Mouse (Mus musculus) c-Kit-positive CD71-positive TER-119-negative erythroid progenitor cells, embryonic 14.5 days (primary cell): ENCODE data around the gene Ush1g.

ENCODE experiments used
- DNase-seq: peaks from one replicate; pipeline ENCODE4 v3.0.0-alpha.2; 2013; ENCODE audit warnings: low read depth

Ush1g gene

GRCm38 (mm10) chr11:115334531-115334930 is 12.7 kb upstream of the Ush1g start, which contains the start of gene Otop3:
Otop3 (plus strand) TSS chr11:115334731.
- no peak for DNase-seq

GRCm38 (mm10) chr11:115329339-115329738 is 7.5 kb upstream of the Ush1g start:
- no peak for DNase-seq

DNA sequence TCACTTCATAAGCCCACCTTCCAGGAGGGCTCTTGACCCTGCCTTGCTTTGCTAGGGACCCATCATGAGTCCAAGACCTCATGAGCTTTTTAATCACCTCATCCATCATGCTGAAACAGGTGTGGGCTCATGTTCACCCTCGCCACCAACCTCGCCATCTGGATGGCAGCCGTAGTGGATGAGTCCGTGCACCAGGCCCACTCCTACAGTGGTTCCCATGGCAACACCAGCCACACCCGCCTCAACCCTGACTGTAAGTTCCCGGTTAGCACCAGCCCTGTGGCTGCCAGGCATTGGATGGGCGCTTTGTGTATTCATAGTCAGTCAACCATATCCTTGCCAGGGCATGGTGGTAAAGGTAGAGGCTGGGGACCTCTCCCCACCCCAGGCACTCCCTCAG is 4.9 kb upstream of the Ush1g start:
- no peak for DNase-seq

- no peak for DNase-seq
Observed at GRCm38 (mm10) chr11:115323354-115323753, 1.5 kb upstream of the Ush1g start.

GRCm38 (mm10) chr11:115319704-115320383 is 2.0 kb downstream of the Ush1g start:
- no peak for DNase-seq

DNA sequence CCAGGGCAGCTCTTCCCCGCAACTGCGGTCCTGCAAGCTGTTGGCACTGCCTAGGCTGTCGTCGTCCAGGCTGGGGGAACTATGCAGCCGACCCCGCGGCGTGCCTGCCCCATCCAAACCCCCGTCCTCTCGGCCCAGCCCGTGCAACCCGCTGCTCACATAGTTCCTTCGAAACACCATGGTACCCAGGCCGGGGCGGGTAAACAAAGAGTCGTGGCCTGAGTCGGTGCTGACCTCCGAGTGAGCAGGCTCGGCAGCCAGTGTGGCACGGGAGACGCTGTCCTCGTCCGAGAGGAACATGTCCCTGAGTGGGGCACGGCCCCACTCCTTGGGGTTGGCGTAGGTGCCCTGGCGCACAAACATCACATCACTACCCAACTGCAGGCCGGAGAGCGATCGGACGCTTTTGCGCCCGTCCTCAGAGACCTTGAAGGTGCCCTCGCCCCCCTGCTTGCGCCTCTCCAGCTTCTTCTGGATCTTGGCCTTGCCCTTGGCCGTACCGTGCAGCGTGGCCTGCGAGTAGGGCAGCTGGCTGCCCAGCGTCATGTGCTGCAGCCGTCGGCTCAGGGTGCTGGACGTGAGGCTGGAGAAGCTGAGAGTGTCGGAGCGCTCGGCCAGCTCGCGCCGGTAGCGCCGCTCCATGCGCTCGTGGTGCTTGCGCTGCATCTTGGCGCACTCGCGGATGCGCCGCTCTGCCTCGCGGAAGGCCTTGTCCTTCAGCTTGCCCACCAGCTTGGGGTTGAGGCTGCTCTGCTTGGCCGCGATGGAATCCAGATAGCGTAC is 3.4 kb downstream of the Ush1g start:
- DNase-seq: no peak

DNA sequence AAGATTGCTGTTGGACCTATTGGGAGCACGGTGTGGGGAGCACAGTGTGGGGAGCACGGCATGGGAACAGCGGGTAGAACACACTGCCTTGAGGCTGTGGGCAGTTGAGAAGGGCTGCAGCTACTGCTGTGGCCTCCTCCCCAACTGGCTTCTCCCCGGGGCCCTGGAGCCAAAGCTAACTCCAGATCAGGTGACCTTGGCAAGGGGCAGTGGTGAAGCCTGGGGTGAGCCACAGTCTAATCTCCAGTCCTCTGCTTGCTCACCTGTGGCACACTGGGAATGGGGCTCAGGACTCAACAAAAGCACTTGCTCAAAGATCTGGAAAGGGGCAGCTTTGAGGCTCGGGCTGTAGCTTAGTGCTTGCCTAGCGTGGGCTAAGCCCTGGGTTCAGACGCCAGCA is 4.6 kb downstream of the Ush1g start:
- DNase-seq: no peak

DNA sequence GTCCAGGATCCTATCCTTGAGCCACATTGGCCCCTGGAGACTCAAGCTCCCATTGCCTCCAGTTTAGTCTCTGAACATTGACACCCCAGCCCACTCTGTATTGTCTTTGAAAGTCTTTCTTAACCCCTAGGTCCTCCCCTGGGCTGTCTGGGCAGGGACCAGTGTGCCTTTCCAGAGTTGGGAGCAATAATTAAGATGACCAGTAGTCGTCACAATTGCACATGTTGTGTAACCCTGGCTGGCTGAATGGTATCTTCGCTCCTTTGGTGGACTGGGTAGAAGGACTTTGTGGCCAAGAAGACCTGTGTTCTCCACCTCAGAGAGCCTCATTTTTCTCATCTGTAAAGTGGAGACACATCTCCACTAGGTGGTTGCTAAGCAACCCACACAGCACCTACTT is 7.6 kb downstream of the Ush1g start:
- no peak for DNase-seq

DNA sequence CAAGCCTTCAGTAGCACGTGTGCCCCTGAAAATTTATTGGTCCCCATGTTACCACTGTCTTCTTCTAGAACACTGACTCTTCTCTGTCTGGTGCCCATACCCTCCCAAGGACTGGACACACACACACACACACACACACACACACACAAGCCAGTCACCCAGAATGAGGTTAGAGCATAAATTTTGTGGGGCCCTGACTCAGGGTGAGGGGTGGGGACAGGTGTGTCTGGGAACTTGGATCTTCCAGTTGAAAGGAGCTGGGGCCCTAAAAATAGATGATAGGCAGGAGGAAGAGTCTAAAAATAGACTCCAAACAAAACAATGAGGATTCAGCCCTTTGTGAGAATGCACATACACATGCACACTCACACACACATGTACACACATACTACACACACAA is 13.1 kb downstream of the Ush1g start:
- DNase-seq: no peak

DNA sequence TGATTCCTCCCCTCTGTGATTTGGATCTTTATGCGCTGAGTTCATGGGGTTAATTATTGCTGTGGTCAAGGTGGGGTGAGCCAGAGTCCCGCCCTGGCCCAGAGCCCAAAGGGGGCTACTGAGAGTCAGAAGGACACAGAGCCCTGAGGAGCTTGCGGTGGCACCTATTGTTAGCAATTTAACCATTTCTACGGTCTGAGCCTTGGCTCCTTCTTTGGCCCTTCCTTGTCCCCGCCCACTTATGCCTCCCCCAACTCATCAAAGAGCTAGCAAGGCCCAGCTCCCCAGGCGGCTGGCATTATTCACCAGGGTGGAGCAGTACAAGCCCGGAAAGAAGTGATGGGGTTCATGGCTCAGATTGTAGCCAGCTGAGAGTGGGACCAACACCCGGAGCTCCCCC is 15.0 kb downstream of the Ush1g start, which contains the start of gene Otop2:
Gene Otop2 (plus strand): TSS at position 301 of the 400 bp plus-strand sequence.
- no peak for DNase-seq

- no peak for DNase-seq
Observed at GRCm38 (mm10) chr11:115303167-115303566, 18.7 kb downstream of the Ush1g start.

DNA sequence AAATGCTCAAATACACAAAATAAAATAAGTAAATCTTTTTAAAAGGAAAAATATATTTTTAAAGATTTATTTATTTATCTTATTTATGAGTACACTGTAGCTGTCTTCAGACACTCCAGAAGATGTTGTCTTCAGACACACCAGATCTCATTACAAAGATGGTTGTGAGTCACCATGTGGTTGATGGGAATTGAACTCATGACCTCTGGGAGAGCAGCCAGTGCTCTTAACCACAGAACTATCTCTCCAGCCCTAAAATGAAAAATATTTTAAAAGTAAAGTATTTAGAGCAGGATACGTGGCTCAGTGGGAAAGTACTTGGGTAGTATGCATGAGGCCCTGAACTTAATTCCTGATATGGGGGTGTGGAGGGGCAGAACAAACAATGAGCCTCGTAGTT is 20.5 kb downstream of the Ush1g start:
- no peak for DNase-seq

- DNase-seq: no peak
Observed at GRCm38 (mm10) chr11:115300745-115301144, 21.1 kb downstream of the Ush1g start.

DNA sequence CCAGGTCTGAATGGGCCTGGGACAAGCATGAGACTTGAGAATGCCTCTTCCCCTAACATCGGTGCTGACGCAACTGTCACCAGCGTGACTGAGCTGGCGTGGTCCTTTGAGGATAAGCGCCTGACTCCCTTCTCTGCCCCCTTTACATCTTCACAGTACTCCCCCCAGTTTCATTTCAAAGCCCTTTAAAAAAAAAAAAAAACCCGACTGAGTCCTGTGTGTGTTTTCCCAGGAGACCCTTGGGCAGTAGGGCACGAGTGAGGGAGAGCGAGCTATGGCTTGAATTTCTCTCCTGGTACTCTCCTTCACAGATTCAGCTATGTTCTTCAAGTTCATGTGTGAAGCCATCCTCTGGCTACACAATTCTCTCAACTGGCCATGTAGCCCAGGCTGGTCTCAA is 23.7 kb downstream of the Ush1g start:
- no peak for DNase-seq

DNA sequence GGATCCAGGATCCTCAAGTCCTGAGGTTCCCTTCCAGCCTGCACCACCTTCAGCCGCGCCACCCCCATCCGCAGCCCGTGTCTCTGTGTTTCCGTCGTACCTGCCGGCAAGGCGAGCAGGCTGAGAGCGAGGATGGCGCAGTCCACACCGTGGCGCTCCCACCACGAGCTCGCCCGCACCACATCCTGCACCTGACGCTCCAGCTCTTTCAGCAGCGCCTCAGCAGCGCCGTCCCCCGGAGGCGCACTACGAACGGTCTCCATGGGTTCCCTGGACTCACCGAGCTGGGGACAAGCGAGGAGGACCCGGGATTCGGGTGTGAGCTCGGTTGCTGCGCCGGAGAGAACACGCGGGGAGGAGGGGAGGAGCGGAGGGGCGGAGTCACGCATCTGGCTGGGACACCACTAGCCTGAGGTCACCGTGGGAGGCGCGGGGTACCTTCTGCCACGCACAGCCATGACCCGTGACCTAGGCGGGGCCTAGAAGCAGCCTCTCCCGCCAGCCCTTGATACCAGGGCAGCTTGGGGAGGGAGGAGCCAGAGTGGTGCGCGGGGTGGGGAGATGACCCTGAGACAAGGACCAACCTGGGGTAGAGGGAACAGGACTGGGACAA is 24.5 kb downstream of the Ush1g start, which contains the start of gene Fads6:
Gene Fads6 (minus strand): TSS at position 450 of the 613 bp plus-strand sequence.
- no peak for DNase-seq

DNA sequence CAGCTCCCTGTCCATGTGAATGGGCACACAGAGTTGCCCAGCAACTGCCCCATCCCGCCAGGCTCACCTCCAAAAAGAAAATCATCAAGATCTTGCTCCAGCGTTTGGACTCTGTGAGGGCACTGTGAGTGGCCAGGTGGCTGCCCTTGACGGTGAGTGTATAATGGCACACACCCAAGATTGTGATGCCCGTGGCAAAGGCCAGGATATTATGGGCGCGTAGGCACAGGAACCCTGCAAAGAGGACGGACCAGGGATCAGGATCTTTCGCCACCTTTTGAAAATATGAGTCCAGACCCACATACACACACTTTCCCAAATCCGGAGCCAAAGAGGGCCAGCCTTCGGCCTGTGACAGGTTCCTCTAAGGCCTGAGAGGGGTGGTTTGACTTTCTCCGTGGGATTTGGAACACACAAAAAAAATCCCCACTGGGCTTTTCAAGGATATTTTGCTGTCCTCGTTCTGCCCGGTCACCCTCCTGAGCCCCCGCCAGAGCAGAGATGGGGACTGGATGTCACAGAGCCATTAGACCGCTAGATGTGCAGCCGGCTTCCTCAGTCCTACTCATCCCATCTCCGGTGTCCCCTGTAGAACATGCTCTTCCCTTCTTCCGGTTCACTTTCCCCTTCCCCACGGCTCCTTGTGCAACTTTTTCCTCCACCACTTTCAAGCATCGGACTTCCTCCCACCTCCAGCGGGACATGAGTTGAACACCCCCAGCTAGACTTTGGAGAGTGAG is 25.2 kb downstream of the Ush1g start:
- DNase-seq: no peak

DNA sequence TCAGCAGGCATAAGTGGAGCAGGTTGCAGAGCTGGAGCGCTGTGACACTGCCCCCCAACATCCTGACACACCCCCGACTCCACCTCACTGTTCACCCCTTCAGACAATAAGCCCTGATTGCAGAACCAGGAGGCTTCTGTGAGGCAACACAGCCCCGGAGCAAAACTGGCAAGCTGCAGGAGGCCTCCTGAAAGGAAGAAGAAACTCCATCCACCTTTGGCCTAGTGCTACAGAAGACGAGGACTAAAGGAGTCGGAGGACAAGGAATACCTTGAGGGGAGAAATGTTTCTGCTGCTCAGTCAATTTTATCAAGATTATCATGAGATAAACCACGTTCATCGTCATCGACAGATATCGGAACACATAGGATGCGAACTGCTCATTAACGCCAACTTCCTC is 25.9 kb downstream of the Ush1g start:
- no peak for DNase-seq

DNA sequence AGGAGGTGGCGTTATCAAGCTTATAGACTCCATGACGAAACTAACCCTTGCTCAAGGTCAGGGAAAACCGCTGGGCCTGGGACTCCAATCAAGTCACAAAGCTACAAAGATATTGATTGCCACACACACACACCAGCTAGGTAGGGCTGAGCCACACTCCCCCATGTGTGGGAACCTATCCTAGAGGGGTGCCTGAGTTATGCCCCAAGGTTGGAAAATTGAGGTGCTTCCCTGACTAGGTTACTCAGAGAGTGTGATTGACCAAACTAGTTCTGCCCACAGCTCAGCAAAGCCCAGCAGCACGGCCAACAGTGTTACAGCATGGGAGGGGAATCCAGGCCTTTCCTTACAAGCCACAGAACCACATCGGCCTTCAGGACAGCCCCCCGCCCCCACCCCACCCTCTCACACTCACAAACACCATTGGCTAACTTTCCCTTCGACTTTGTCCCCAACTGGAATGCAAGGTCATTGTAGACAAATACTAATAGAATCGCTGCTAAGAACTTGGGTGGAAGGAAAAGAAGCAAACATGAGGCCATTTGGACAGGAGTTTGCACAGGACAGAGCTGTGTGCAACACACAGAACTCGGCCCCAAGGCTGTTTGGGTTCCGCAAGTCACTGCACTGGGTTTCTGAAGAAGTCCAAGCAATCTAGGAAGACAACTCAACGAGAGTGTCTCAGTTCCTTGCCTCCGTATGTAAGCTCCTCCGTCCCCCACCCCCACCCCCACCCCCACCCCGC is 29.0 kb downstream of the Ush1g start:
- no peak for DNase-seq

DNA sequence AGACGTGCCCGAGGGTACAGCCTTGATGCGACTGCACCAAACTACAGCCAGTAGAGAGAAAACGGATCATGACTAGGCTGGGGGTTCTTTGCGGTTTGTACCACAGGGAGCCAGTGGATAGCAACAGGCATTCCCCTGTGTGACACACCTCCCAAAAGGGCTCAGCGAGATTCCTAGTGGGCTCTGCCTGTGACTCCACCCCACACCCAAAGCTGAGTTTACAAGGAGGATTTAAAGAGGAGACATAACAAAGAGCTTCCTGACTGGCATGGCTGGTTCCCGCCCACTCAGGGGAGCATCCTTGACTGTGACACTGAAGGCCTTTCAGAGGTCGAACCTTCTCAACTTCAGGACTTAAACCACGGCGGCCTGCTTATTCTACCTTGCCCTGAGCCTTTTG is 30.3 kb downstream of the Ush1g start:
- DNase-seq: no peak

DNA sequence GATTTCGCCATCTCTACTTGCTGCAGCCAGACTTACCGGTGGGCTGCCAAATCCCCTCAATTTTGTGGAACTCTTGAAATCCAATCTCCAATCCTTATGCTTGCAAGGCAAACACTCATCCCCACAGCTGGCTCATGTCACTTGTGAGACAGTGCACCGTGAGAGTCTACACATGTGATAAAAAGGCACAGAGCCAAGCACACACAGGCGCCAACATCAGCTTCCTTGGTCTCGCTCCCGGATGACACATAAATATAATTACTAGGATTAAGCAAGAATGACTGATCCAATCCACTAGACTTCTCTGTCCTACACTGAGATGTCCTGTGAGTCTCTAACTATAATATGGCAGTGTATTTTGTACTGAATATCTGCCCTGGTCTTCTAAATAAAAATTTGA is 30.9 kb downstream of the Ush1g start:
- no peak for DNase-seq

- no peak for DNase-seq
Observed at GRCm38 (mm10) chr11:115290314-115290713, 31.5 kb downstream of the Ush1g start.

DNA sequence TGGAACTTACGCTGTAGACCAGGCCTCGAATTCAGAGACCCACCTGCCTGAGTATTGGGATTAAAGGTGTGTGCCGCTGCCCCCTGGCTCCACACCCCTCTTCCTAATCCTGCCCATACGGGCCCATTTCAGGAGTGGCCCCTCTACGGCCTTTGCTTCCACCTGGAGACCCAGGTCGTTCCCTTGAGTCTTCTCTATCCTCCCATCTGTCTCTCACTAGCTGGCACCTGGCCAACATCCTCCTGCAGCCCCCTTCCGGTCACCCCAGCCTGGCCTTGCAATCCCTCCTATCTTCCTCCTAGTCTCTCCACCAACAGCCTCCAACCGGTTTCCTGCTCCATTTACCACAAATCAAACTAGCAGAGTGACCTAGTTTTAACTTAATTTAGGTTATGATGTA is 32.0 kb downstream of the Ush1g start:
- no peak for DNase-seq
